Mouse (Mus musculus) midbrain, embryonic 10.5 days (tissue): Measurements from ENCODE around the gene Clic4. TPM values are rescaled to one million over a fixed set of nuclear protein-coding genes. Genes with fewer than 3 reads are reported as not detected.

Source experiments
- DNase-seq: peaks from one replicate; pipeline ENCODE4 v3.0.0-alpha.2; 2017; ENCODE audit warnings: low spot score
- H3K27ac ChIP-seq: fragments of 300-500 bp; sonication (generic); replicated peaks from 2 replicates; pipeline ENCODE4 v1.5.1; 2016; ENCODE audit warnings: mild to moderate bottlenecking
- H3K27me3 ChIP-seq: fragments of 300-500 bp; sonication (generic); 2 replicates; pipeline ENCODE4 v1.6.1; 2016; ENCODE audit warnings: low read depth, mild to moderate bottlenecking; ENCODE audit not compliant: poor library complexity, severe bottlenecking
- H3K36me3 ChIP-seq: fragments of 300-500 bp; sonication (generic); 2 replicates; pipeline ENCODE4 v1.6.1; 2016; ENCODE audit warnings: mild to moderate bottlenecking, moderate library complexity
- H3K4me1 ChIP-seq: fragments of 300-500 bp; sonication (generic); 2 replicates; pipeline ENCODE4 v1.6.1; 2016
- H3K4me3 ChIP-seq: fragments of 300-500 bp; sonication (generic); 2 replicates; pipeline ENCODE4 v1.5.1; 2016; ENCODE audit warnings: mild to moderate bottlenecking, moderate library complexity
- H3K9me3 ChIP-seq: fragments of 300-500 bp; sonication (generic); replicated peaks from 2 replicates; pipeline ENCODE4 v1.6.1; 2016; ENCODE audit warnings: mild to moderate bottlenecking
- WGBS: fragments of 180-500 bp; shearing (Covaris S2); methylation state at CpG from one replicate; pipeline ENCODE4 v1.1.7; 2016; 5-methylcytosine and 5-hydroxymethylcytosine counted together
- polyA plus RNA-seq: library from polyadenylated mRNA; unstranded; fragments of >200 nt; fragmentation: Nextera tagmentation; extraction: Ambion mirVana; gene quantifications from 2 replicates; pipeline ENCODE4 v1.2.1, GENCODE M21; 2016

Gene Clic4
- 224 and 229 TPM in 2 replicates for polyA plus RNA-seq

DNA sequence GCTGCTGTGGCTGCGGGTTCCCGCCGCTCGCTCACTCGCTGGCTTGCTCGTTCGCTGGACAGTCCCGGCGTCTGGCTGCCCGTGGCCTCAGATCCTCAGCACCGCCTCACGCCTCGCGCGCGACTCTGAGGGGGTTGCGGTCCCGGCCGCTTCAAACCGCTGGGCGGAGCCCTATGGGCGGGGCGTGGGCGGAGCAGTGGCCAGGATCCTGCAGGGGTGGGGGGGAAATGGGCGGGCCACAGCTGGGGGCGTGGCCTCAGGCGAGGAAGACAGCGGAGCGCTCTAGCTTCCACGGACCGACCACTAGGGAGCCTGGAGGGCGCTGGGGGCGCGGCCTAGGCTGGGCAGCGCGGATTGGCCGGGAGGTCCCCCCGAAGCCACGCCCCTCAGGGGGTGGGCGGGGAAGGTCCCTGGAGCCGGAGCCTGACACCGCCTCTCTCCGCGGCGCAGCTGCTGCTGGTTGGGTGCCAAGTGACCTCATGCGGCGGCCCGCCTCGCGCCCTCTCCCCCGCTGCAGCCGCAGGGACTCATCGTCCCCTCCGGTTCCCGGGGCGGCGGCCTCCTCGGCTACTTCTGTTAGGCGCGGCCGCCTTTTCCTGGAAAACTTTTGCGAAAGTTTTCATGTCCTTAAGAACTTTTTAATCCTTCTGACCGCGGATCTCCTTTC is at the start of gene Clic4:
TSS of gene Clic4 (minus strand) at position 175 of the 667 bp plus-strand sequence.
- H3K4me3 ChIP-seq: peak within 1 kb of the TSS; percentile 94
- peaks cover 23% of the 10 kb centered on the region for H3K36me3 ChIP-seq
- peak; percentile 100 for DNase-seq
- H3K27me3 ChIP-seq: peaks cover 25% of the 10 kb centered on the region
- H3K4me1 ChIP-seq: peaks cover 53% of the 10 kb centered on the region
- WGBS: under 1% methylated on average over 64 of the region's 64 CpGs
- peak within 1 kb of the TSS; percentile 98 for H3K27ac ChIP-seq
- no peaks in the 10 kb centered on the region for H3K9me3 ChIP-seq

GRCm38 (mm10) chr4:135317966-135318365 is 45.4 kb upstream of the Clic4 start:
- Histone ChIP-seq H3K36me3 (peaks cover 89% of the 10 kb centered on the region), H3K9me3 (peaks cover 6% of the 10 kb centered on the region; the same call in 1 of the 2 replicates), H3K4me3 (no peak overlapping the region), H3K27ac (no peak overlapping the region), H3K4me1 (0 out of 2 replicates have a peak, but pooled peaks cover 3% of the 10 kb centered on the region), H3K27me3 (no peaks in the 10 kb centered on the region)
- peak; percentile 76 for DNase-seq
- WGBS: 19% methylated on average over 2 of the region's 2 CpGs

- 94% methylated on average over 4 of the region's 4 CpGs for WGBS
- H3K27me3 ChIP-seq: no peaks in the 10 kb centered on the region
- H3K4me3 ChIP-seq: no peak overlapping the region
- peaks cover 6% of the 10 kb centered on the region; the same call in 1 of the 2 replicates for H3K9me3 ChIP-seq
- no peak for DNase-seq
- peaks cover 85% of the 10 kb centered on the region for H3K36me3 ChIP-seq
- H3K27ac ChIP-seq: no peak overlapping the region
- H3K4me1 ChIP-seq: 0 out of 2 replicates have a peak, but pooled peaks cover 7% of the 10 kb centered on the region
These were observed 44.9 kb upstream of the Clic4 start for GRCm38 (mm10) chr4:135317539-135317938.

DNA sequence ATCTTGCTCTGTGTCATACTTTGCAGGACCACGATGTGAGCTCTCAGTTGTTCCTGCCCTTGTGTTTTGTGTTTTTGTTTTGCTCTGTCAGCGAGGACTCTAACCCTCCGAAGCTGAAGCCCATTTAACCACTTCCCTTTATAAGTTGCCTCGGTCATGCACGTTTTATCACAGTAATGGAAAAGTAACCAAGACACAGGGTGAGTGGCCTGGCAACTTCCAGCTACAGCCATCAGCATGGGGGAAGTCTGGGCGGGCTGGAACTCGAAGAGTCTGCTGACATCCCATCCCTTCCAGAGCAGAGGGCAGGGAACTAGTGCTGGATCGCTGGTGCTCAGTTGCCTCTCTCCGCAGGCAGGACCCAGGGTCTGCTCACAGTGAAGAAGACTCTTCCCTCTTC is 42.7 kb upstream of the Clic4 start:
- H3K9me3 ChIP-seq: peaks cover 6% of the 10 kb centered on the region; the same call in 1 of the 2 replicates

DNA sequence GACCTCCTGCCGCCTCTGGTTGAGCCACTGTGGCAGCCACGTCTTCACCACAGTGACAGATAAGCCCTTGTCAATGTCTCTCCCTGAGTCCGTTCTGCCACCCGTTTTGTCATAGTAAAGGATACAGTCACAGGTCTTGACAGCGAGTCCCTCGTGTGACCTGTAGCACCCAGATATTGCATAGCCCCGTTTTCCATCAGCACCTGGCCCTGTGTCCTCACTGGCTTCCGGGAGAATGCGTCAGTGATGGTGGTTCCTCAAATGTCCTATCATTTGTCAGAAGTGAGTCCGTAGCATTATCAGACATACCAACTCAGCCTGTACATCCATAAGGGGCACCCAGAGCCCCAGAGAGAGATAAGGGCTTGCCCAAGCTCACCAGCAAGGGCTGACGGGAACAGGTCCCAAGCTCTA is 41.8 kb upstream of the Clic4 start:
- no peak for DNase-seq
- Histone ChIP-seq H3K27me3 (no peaks in the 10 kb centered on the region), H3K4me1 (peaks cover 11% of the 10 kb centered on the region; the same call in 1 of the 2 replicates), H3K9me3 (peaks cover 6% of the 10 kb centered on the region; the same call in 1 of the 2 replicates), H3K27ac (no peak overlapping the region), H3K36me3 (peaks cover 54% of the 10 kb centered on the region), H3K4me3 (no peak overlapping the region)
- WGBS: 90% methylated on average over 11 of the region's 11 CpGs

More for the DNA sequence above, 42.7 kb upstream of the Clic4 start:
- 95% methylated on average over 9 of the region's 9 CpGs for WGBS
- Histone ChIP-seq H3K4me1 (0 out of 2 replicates have a peak, but pooled peaks cover 9% of the 10 kb centered on the region), H3K27ac (no peak overlapping the region), H3K36me3 (peaks cover 62% of the 10 kb centered on the region), H3K4me3 (no peak overlapping the region), H3K27me3 (no peaks in the 10 kb centered on the region)
- DNase-seq: no peak

GRCm38 (mm10) chr4:135313761-135314241 is 41.2 kb upstream of the Clic4 start:
- H3K4me3 ChIP-seq: no peak overlapping the region
- no peaks in the 10 kb centered on the region for H3K27me3 ChIP-seq
- H3K4me1 ChIP-seq: peaks cover 15% of the 10 kb centered on the region; the same call in 1 of the 2 replicates
- no peak for DNase-seq
- H3K36me3 ChIP-seq: peaks cover 47% of the 10 kb centered on the region
- no peak overlapping the region for H3K27ac ChIP-seq
- WGBS: 73% methylated on average over 9 of the region's 9 CpGs
- H3K9me3 ChIP-seq: peaks cover 6% of the 10 kb centered on the region; the same call in 1 of the 2 replicates

DNA sequence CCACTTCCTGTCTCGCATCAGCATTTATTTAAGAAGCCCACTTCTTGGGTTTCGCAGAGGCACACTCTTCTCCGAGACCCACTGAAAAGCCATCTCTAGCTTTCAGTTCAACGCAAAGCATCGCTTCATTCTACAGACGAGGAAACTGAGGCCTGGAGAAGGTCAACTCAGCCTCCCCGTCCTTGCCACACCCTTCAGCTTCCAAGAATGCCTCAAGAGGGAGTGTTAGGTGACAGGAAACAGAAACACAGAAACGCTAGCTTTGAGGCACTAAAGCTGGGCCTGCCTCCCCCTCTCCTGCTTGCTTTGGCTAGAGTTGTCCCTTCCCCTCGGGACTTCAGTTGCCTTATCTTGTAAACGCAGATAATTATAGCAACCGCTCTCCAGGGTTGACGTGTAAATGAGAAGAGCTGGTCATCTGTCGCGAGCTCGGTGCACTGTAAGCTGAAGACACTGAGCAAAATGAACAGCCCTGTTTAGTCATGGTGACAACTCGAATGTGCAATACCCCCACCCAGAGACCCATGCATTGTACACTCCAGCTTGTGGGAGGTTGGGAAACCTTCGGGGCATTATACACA is 40.6 kb upstream of the Clic4 start:
- Histone ChIP-seq H3K27me3 (no peaks in the 10 kb centered on the region), H3K4me1 (peaks cover 15% of the 10 kb centered on the region; the same call in 1 of the 2 replicates), H3K9me3 (peaks cover 6% of the 10 kb centered on the region; the same call in 1 of the 2 replicates), H3K4me3 (no peak overlapping the region), H3K36me3 (peaks cover 41% of the 10 kb centered on the region), H3K27ac (no peak overlapping the region)
- 78% methylated on average over 17 of the region's 17 CpGs for WGBS
- no peak for DNase-seq

DNA sequence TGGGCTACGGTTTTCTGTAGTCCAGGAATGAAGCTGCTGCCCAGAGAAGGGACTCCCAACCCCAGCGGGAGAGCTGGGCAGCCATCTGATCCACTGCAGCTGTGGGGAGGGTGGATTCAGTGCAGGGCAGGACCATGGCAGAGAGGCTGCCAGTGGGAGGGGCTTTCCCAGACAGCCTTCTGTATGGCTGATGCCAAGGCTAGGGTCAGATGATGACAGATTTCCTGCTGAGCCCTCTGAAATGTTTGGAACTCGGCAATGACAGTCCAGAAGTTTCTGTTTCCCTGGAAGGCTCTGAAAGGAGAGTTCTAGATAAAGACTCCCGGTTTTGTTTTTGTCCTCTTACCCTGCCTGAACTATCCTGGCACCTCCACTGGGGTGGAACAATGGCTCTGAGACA is 40.1 kb upstream of the Clic4 start:
- Histone ChIP-seq H3K4me3 (no peak overlapping the region), H3K36me3 (peaks cover 36% of the 10 kb centered on the region), H3K27ac (no peak overlapping the region), H3K27me3 (no peaks in the 10 kb centered on the region), H3K9me3 (peaks cover 6% of the 10 kb centered on the region; the same call in 1 of the 2 replicates), H3K4me1 (peaks cover 15% of the 10 kb centered on the region; the same call in 1 of the 2 replicates)
- WGBS: 65% methylated on average over 4 of the region's 4 CpGs
- DNase-seq: no peak

DNA sequence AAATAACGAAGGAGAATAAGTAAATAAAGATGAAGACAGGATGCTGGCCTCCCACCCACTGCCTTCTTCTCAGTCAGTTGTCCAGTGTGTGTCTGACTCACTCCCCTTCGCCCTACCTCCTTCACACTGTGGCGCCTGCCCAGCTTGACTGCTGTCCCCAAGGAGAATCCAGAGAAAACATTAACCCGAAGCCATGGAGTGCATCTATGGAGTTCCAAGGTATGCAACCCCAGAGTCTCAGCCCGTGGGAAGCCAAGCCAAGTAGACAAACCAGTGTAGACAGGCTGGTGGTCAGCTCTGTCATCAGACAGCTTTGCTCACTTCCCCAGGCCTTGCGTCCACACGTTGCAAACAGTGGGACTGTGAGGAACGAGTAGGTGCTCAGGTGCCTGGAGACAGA is 37.8 kb upstream of the Clic4 start:
- no peaks in the 10 kb centered on the region for H3K27me3 ChIP-seq
- 85% methylated on average over 8 of the region's 8 CpGs for WGBS

DNA sequence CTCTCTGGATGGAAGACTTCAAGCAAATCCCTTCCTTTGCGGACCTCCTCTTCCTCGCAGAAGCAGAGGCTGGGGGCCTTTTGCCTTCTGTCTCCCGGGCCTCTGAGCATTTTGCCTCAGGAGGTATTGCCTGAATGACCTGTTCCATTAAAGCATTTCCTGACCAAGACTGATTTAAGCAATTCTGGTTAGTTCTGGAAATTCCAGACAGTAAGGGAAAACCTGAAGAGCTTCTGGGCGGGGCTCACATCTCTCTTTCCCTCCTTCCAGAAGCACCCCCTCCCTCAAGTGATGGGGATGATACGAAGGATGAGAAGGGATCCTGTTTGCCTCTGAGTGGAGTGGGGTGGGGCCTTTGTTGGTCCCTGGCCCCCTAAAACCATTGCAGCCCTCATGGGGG is 37.1 kb upstream of the Clic4 start:
- 65% methylated on average over 5 of the region's 5 CpGs for WGBS
- Histone ChIP-seq H3K4me1 (peaks cover 25% of the 10 kb centered on the region), H3K27ac (no peak overlapping the region), H3K4me3 (no peak overlapping the region), H3K27me3 (no peaks in the 10 kb centered on the region), H3K9me3 (no peaks in the 10 kb centered on the region), H3K36me3 (peaks cover 7% of the 10 kb centered on the region)
- no peak for DNase-seq

More for the DNA sequence above, 37.8 kb upstream of the Clic4 start:
- no peak for DNase-seq
- Histone ChIP-seq H3K27ac (no peak overlapping the region), H3K4me1 (peaks cover 25% of the 10 kb centered on the region), H3K4me3 (no peak overlapping the region), H3K9me3 (peaks cover 5% of the 10 kb centered on the region; the same call in 1 of the 2 replicates), H3K36me3 (peaks cover 13% of the 10 kb centered on the region)

- peaks cover 1% of the 10 kb centered on the region for H3K36me3 ChIP-seq
- H3K27ac ChIP-seq: no peak overlapping the region
- no peaks in the 10 kb centered on the region for H3K9me3 ChIP-seq
- H3K4me3 ChIP-seq: no peak overlapping the region
- 71% methylated on average over 9 of the region's 9 CpGs for WGBS
- DNase-seq: no peak
- peaks cover 25% of the 10 kb centered on the region for H3K4me1 ChIP-seq
- H3K27me3 ChIP-seq: no peaks in the 10 kb centered on the region
These were observed 36.6 kb upstream of the Clic4 start for GRCm38 (mm10) chr4:135309112-135309659.

- 48% methylated on average over 17 of the region's 17 CpGs for WGBS
- Histone ChIP-seq H3K36me3 (no peaks in the 10 kb centered on the region), H3K27ac (peak overlapping the region; percentile 7; the same call in 1 of the 2 replicates), H3K4me1 (peaks cover 16% of the 10 kb centered on the region), H3K9me3 (no peaks in the 10 kb centered on the region), H3K27me3 (no peaks in the 10 kb centered on the region), H3K4me3 (peak overlapping the region; percentile 29; the same call in 1 of the 2 replicates)
- no peak for DNase-seq
These were observed 34.5 kb upstream of the Clic4 start for GRCm38 (mm10) chr4:135306971-135307632.
